Mouse (Mus musculus) lung, postnatal 10 days (tissue): ENCODE measurements around the gene E130114P18Rik.

Experiments
- DNase-seq: peaks from one replicate; pipeline ENCODE4 v3.0.0; 2021

E130114P18Rik gene

DNA sequence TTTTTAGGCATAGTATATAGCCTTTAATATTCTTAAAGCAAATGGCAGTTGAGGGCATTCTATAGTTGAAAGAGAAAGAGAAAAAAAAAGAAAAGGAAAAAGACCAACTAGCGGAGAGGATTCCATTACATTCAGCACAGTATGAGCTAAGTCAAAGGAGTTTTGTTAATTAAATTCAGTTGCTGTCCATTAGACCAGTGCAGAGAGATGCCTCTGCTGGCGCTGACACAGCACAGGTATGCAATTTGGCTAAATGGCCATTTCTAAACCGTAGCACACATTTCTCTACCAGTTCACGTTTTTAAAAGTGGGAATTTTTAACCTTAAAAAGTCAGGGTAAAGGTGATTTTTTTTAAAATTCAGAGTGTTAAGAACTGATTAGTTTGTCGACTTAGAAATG lies 26.8 kb upstream of the E130114P18Rik start:
- DNase-seq, result no peak

DNA sequence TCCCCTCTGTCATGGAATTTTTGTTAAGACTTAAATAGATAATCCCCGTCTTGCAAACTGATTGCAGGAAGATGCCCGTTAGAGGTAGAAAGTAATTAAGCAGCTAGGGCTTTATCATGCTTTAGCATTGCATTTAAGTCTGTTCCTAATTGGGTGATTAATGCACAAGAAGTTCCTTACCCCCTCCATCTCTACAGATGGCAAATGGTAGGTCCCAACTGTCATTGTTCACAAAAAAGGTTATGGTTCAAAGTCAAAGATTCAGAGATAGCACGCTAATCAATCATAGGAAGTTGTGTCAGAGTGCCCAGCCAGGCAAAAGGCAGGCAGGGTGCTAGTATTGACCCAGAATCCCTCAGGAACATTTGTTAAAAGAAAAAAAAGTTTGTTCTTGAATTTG lies 25.9 kb upstream of the E130114P18Rik start:
- DNase-seq, result no peak

DNA sequence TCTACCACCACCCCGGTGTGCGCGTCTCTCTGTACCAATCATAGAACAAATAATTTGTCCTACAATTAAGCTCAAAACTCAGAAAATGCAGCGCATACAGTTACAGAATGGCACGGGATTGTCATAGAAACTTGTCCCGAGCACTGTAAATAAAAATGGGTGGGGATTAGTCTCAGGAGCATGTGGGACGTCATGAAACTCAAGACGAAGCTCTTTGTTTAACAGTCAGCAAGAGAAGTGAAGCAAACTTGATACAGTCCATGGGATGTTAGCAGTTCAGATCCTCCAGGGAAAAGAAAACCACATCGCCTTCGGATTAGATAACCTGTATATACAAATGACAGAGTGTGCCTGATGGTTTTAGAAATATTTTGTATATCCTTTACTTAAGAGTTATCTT lies 18.6 kb upstream of the E130114P18Rik start:
- no peak for DNase-seq

DNA sequence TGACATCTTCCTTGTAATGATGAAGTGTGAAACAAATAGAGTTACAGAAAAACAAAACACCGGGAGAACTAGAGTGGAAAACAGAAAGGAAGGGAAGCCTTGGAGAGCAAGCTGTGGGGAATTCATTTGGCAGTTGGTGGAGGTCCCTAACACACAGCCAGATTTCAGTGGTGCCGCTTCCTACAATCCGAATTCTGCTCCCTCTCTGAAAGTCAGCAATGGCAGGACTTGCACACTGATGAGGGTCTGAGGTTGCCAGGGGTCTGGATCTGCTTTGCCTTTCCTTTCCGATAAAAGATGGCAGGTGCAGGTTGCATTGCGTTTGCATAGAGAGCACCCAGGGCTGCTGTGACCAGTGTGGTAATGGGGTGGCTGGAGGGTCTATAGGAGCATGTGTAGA lies 18.1 kb upstream of the E130114P18Rik start:
- no peak for DNase-seq

DNA sequence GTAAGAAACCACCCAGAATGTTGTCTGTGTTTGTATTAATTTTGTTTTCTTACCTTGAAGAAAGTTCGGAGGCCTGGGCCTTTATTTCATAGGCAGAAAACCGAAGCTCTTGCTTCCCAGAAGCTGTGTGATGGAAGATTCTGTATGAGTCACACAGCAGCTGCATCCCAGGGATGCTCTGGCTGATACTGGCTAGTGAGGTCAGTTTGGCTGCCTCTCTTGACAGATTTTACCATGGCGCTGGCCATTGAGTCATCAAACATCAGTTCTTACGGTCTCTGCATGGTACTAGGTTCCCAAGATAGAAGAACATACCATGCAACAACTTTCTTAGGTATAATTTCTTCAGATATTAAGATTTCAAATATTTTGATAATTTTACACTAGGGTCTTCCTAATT lies 17.0 kb upstream of the E130114P18Rik start:
- no peak for DNase-seq

DNA sequence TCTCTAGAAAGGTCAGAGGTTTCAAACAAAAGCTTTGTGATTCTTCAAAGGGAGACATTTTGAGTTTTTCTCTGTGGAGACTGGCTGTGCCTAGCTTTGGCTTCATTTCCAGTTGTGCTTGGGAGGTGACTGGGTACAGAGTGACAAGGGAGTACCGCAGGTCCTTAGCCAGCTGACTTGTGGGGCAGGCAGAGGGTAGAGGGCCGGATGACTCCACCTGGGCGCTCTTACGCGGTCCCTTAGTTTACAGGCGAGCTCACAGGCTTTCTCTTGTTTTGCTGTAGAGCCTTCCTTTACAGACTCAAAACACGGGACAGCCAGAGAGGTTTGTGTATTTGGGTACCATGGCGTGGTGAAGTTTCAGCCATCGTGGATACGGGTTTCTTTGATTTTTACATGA lies 16.1 kb upstream of the E130114P18Rik start:
- no peak for DNase-seq

DNA sequence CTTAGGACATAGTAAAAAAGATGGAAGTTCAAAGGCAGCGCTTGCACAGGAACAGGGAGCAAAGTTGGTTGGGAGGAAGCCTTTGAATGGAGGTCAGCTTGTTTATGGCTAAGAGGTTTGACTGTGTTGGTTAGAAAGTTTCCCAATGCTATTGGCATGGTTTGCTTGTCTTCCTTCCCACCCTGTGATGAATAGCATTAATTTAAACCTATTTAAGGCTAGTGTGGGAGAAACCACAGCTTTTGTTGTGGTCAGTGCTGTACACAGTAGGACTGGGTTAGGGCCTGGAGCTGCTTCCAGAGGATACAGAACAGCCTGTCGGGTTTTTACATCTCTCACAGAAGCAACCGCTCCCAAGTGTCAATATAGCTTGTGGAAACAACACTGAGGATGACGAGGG lies 10.7 kb upstream of the E130114P18Rik start:
- no peak for DNase-seq

DNA sequence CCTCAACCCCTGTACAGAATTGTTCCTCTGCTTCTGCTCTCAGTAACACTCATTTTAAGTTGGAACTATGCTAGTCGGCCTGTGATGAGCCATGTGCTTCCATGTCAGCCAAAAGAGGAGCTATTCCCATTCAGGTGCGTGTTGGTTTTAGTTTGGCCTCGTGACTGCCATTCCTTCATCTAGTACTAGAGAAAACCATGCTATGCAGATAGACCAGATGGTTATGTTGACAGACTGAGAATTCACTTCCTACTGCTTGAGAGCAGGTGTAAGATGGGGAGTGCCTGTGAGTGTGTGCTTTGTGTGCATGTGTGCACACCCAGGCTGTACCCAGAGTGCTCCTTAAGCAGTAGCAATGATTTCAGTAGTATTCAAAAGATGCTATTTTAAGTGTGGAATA lies 9.6 kb upstream of the E130114P18Rik start:
- no peak for DNase-seq

DNA sequence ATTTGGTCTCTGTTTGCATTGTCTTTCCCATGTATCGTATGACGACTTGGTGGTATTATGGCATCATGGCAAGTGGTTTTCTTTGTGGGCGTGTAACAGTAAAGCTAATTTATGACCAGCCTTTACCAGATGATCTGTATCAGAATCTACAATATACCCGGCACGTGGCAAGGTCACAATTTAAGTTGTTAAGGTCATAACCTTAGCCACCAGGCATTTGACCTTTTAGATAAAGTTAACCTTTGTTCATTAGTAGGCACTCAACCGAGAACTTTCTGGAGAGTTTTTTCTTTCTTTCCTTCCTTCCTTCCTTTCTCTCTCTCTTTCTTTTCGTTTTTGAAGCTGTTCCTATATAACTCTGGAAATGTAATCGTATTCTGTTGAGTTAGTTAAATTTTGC lies 8.7 kb upstream of the E130114P18Rik start:
- DNase-seq, result no peak

DNA sequence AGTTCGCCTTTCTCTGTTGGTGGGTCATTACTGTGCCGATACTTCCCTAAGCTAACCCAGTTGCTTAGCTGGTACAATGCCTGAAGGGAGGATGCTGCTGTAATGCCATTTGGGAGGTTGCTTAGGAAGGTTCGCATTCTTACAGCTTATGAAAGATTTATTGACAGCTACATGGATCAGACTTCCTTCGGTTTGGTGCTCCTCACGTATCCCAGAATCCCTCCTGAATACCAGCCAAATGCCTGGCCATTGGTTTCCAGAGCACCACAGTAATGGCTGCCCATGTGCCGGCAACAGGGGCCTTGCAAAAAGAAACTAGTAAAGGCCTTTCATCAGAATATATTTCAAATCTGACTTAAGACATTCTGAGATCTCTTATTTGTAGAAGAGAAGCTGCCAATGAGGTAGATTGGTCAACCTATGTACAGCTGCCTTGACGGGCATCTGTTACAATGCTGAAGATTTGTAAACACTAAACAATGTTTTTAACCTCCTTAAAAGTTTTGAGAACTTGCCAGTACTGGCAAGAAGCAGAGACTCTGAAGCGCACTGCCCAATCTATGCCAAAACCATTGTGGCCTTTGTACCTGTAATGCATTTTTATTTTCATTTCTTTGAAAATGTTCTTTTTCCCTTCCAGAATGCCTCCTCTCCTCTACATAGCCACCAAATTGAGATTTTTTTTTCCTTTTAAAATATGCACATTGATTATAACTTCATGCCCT lies 7.8 kb upstream of the E130114P18Rik start:
- no peak for DNase-seq

DNA sequence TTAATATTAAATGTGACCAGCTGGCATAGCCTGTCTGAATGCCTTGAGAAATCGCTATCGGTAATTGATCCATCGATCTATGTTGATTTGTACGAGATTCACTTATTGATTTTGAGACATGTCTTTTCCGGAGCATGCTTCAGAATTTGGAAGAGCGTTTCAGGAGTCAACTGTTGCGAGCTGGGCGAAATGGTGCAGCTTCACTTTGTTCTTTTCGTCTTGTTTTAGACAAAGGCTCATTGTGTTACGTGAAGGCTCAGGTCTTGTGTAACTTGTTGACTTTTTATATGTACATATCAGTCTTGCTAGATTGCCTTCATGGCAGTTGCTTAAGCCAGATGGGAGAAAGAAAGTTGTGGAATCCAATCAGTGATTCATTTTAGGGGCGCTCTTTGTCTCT lies 6.4 kb upstream of the E130114P18Rik start:
- no peak for DNase-seq

DNA sequence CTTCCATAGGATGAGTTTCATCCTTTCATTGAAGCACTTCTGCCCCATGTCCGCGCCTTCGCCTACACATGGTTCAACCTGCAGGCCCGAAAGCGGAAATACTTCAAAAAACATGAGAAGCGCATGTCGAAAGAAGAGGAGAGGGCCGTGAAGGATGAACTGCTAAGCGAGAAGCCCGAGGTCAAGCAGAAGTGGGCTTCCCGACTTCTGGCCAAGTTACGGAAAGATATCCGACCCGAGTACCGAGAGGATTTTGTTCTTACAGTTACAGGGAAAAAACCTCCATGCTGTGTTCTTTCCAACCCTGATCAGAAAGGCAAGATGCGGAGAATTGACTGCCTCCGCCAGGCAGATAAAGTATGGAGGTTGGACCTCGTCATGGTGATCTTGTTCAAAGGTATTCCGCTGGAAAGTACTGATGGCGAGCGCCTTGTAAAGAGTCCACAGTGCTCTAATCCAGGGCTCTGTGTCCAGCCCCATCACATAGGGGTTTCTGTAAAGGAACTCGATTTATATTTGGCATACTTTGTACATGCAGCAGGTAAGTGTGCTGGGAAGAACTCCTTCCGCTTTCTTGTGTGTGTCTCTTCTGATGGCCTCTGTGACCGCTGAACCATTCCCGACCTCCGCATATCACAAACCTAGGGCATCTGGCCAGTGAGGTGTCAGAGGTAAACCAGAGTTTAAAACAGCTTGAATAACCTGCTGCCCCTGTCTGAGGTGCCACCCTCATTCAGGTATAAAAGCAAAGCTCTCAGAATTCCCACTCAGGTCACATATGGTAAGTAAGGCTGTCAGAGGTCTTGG lies 5.4 kb upstream of the E130114P18Rik start:
- DNase-seq, result no peak

DNA sequence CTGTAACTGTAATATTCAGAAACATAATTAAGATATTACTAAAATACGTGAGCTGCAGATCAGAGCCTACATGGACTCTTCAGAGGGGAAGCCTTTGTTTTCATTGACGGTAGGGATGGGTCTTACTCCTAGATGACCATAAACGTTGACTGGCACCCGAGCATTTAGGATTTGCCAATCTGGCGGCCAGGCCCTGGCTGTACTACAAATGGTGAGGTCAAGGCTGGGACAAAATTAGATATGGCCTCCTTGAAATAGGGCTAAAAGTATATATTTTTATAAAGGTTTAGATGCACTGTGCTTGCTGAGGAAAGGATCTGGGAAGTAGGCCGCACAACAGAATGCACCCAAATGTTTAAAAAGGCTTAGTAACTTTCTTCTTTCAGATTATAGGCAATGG lies 4.6 kb upstream of the E130114P18Rik start:
- DNase-seq, result no peak

DNA sequence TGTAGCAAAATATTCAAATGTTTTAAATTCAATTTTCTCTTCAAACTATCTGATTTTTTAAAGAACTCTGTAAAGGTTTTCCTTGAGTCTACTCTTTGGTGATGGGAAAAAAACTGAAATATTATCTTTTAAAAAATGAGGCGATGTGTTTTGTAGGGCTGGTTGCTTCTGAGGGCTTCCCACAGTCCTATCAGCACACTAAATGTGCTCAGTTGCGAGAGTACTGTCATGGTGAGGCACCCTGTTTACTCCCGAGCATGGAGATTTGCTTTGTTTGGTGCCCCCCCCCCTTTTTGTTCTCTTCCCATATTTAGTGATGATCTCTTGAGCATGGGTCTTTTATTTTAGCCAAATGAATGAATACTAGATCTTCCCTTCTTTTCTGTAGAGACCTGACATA lies 4.2 kb upstream of the E130114P18Rik start:
- no peak for DNase-seq

DNA sequence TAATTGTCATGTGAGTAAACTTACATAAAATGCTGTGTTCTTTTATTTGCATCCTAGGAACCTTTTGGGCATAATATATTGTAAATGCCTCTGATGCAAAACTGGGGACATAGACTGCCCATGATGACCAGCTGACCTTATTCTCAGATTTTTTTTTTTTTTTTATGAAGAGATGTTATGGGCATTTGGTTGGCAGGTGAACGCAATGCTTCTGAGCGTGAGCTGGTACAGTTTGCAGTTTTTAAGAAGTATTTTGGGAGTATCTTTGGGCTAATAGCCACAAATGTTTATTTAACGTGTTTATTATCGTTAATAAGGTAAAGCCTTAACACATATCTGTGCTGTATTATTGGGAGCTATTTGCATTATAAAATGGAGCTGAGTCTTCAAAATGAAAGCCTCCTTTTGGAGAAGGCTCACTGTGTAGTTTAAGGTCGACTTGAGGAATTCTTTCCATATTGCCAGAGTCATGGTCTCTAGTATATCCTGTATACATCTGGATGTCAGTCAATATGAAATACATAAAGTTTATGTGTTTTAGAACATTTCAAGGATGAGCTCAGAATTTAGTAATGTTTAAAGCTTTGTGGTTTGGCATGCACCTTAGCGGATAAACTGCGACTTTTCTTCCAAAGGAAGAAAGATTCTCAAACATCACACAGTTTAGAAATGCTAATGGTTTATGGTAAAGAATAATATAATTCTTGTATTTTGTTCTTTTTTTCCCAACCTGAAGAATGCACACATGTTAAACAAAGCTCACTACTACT lies 3.0 kb upstream of the E130114P18Rik start:
- DNase-seq, result no peak

DNA sequence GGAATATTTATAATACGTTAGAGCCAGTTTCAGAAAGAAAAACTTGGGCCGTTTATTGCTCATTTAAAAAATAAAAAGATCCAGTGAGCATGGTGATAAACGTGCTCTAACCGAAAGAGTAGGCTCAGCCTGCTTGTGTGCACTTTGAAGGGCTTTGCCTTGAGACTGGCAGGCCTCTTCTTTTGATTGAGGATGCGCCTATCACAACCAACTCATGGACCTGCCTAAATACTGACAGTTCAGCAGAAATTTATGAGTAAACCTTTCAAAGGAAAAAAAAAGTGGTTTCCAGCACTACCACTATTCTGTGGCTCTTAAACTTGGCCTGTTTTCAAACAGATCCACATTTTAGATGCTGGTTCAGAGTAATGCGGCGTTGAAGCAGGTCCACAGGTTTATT lies 2.1 kb upstream of the E130114P18Rik start:
- no peak for DNase-seq

DNA sequence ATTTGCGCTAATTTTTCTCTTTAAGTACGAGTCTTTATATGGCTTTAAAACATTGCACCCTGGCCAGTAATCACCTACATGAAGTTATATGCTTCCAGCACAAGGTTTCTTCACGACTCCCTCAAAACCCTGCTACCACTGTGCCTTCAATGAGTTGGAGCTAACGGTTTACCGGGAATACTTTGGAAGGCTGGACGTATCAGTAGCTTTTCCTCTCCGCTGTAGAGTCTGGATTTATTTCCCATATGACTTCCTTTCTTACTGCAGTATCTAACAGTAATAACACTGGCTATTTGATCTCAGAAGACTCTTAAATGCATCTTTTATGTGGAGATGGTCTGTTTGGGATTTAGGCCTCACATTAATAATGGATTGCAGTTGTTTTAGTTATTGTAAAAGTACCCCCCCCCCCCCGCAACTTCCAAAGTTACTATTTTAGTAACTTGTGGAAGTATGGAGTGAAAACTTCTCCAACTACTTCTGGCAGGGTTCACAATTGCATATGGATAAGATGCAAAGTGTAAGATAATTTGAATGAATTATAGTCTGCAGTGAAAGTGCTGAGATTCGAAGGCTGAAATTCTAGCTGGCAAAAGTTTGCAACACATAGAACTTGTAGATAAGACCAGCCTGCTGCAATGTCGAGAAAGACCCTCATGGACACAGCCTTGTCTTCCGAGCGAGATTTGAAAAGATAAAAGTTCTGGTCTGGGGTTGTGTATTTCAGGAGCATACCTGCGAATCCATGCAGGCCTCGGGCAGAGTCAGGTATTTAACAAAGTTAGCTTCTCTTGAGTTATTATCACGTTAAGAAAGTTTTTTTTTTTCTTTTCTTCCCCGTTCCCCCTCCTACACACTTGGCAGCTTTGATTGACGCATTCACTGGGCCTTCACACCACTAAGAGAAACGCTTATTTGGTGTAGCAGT lies 1.4 kb upstream of the E130114P18Rik start:
- peak; percentile 27 for DNase-seq

DNA sequence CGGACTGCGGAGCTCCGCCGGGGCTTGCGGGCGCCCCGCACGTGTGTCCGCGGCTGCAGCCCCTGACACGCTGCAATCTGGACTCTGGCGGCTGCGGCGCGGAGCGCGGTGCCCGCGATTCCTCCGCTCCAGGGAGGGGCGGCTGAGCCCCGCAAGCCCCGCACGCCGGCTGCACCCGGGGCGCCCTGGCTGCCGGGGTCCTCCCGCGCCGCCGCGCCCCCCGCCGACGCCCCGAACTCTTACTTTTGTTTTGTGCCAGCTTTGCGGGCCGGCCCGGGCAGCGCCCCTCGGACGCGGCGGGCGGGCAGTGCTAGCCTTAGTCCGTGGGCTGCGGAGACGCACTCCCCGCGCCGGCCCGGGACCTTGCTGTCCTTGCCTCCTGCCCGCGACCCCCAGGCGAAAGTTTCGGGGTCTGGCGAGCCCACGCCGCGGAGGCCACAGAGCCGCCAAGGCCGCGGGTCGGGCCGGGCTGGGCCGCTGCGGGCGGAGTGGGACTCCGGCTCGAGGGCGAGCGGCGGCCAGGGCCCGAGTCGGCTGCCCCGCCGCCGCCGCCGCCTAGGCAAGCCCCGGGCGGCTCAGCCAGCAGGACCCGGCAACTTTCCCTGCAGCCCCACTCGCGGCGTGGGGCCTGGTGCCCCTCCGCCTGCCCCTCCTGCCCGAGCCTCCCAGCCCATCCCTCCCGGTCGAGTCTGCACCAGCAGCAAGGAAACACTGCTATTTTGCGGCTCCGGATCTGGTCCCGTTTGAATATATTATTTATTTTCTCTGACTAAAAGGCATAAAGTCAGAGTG lies 529 bp upstream of the E130114P18Rik start:
- peak; percentile 52 for DNase-seq

DNA sequence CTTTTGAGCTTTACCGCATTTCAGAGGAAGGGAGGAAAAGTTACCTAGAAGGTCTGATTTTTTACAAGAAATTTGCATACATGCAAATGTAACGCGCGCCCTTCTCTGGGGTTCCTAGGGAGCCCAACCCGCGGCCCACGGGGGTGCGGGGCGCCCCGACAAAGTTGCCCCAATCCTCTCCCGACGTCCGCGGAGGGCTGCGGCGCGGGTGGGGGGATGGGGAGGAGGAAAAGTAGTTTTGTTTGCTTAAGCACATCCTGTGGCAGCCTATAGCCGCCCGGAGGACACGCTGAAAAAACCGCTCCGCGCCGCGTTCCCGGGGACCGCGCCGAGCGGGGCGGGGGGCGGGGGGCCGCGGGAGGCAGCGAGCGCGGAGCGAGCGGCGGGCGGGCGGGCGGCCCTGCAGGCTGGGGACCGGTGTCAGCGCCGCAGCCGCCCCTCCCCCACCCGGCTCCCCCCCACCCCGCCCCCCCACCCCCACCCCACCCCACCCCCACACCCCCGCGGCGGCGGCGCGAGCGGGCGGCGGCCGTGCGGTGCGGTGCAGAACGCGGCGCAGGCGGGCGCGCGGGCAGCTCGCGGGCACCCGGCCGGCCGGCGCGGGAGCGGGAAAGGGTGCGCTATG lies 685 bp downstream of the E130114P18Rik start:
- peak; percentile 73 for DNase-seq

DNA sequence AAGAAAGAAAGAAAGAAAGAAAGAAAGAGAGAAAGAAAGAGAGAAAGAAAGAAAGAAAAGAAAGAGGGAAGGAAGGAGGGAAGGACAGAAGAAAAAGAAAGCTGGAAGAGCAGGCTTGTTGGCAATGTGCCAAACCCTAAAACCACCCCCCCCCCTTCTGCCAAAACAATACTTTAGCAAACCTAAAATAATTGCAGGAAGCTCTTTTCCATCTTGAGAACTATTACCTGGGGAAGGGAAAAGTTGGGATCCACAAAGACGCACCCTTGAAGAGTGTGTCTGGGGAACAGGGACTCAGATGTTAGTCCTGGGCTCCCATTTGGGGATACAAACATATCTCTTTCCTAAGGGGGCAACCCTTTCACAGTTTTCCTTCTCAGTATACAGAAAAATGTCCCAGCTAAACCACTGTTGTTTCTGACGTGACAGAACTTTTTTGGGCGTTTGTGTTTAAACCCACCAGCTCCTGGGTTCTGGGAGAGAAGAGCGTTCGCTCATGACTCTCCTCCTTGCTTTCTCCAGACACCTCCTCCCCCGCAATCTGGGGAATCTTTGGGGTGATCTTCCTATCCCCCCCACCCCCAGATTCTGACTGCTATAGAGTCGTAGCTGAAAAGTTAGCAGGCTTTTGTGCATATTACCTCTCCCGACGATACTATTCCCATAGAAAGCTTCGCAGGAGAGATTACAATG lies 1.3 kb downstream of the E130114P18Rik start:
- peak; percentile 37 for DNase-seq
